Mouse (Mus musculus): ENCODE results near the gene Ercc4.

- TF ChIP-seq POLR2A (IDR thresholded peaks at IDR 0.05; ENCODE audit: extremely low read depth, insufficient read depth, low read length): no peak
- no peak for TF ChIP-seq CTCF (IDR thresholded peaks at IDR 0.05; ENCODE audit: low read depth, low read length)
Measured at GRCm38 (mm10) chr16:13152475-13152874, 43.0 kb downstream of the Ercc4 start.

All from liver, adult 2 months (tissue).